Mouse (Mus musculus) ES-Bruce4 (cell line): ENCODE data around the gene Polr3gl.

Source experiments
- CTCF ChIP-seq: IDR thresholded peaks from one replicate; pipeline ENCODE4 v1.8.1; 2011; ENCODE audit warnings: low read depth, low read length
- EP300 ChIP-seq: IDR thresholded peaks from 2 replicates; pipeline ENCODE4 v1.6.1; 2011; ENCODE audit warnings: low read depth, low read length; ENCODE audit not compliant: insufficient read depth
- POLR2A ChIP-seq: IDR thresholded peaks from one replicate; pipeline ENCODE4 v1.8.1; 2011; ENCODE audit warnings: low read length; ENCODE audit not compliant: insufficient read depth

DNA sequence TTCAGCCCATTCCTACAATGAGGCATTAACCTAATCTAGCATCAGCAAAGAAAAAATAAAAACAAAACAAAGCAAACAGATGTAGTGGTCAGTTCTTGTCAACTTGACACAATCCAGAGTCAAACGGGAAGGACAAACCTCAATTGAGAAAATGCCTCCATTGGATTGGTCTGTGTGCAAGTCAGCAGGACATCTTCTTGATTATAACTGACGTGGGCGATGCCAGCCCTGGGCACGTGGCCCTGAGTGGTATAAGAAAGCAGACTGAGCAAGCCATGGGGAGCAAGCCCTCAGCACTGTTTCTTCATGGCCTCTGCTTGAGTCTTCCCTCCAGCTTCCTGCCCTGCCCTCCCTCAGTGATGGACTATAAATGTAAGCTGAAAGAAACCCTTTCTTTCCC, 47.1 kb downstream of the Polr3gl start:
- TF ChIP-seq POLR2A (no peak), EP300 (no peak), CTCF (no peak)
